Mouse (Mus musculus) thymus, postnatal 14 days (tissue): ENCODE measurements around the gene Mgat4b.
"Not testable (repeated sequence)": the region's sequence is repeated elsewhere in the genome, so short reads cannot be mapped to it uniquely, and the experiment has no call there.

Experiments used
- DNase-seq: peaks from one replicate; pipeline ENCODE4 v3.0.0; 2021

Mgat4b gene

GRCm38 (mm10) chr11:50210505-50211151 lies at the start of gene Mgat4b, which contains the start of gene Sqstm1:
Gene Mgat4b, plus strand, starts transcription at chr11:50210890.
Gene Sqstm1, minus strand, starts transcription at chr11:50210827.
- peak; percentile 83 for DNase-seq

- DNase-seq, result peak; percentile 58
Measured at GRCm38 (mm10) chr11:50161578-50162304, 48.9 kb upstream of the Mgat4b start.

- no peak for DNase-seq
Measured at GRCm38 (mm10) chr11:50162338-50163050, 48.2 kb upstream of the Mgat4b start.

- no peak for DNase-seq
Measured at GRCm38 (mm10) chr11:50168352-50168751, 42.3 kb upstream of the Mgat4b start.

GRCm38 (mm10) chr11:50174111-50174729 lies 36.5 kb upstream of the Mgat4b start, which contains the start of gene Mrnip:
Gene Mrnip, plus strand, starts transcription at chr11:50174444.
- not testable (repeated sequence) for DNase-seq

GRCm38 (mm10) chr11:50174730-50175187 lies 35.9 kb upstream of the Mgat4b start:
- DNase-seq, result peak; percentile 98

- no peak for DNase-seq
Measured at GRCm38 (mm10) chr11:50176351-50176750, 34.3 kb upstream of the Mgat4b start.

GRCm38 (mm10) chr11:50177111-50177510 lies 33.6 kb upstream of the Mgat4b start:
- no peak for DNase-seq

GRCm38 (mm10) chr11:50178532-50179488 lies 31.9 kb upstream of the Mgat4b start:
- no peak for DNase-seq

GRCm38 (mm10) chr11:50180478-50181231 lies 30.0 kb upstream of the Mgat4b start:
- no peak for DNase-seq

- no peak for DNase-seq
Measured at GRCm38 (mm10) chr11:50182702-50183101, 28.0 kb upstream of the Mgat4b start.

GRCm38 (mm10) chr11:50184788-50185187 lies 25.9 kb upstream of the Mgat4b start:
- DNase-seq, result no peak

- DNase-seq, result no peak
Measured at GRCm38 (mm10) chr11:50188682-50189081, 22.0 kb upstream of the Mgat4b start.

- no peak for DNase-seq
Measured at GRCm38 (mm10) chr11:50190362-50190761, 20.3 kb upstream of the Mgat4b start.

GRCm38 (mm10) chr11:50192278-50192677 lies 18.4 kb upstream of the Mgat4b start:
- no peak for DNase-seq

- DNase-seq, result no peak
Measured at GRCm38 (mm10) chr11:50194070-50194469, 16.6 kb upstream of the Mgat4b start.

- DNase-seq, result no peak
Measured at GRCm38 (mm10) chr11:50194793-50195192, 15.9 kb upstream of the Mgat4b start.

- no peak for DNase-seq
Measured at GRCm38 (mm10) chr11:50197500-50197899, 13.2 kb upstream of the Mgat4b start.

- no peak for DNase-seq
Measured at GRCm38 (mm10) chr11:50198219-50198846, 12.4 kb upstream of the Mgat4b start.

- DNase-seq, result no peak
Measured at GRCm38 (mm10) chr11:50198916-50199315, 11.8 kb upstream of the Mgat4b start.

GRCm38 (mm10) chr11:50200613-50201012 lies 10.1 kb upstream of the Mgat4b start:
- no peak for DNase-seq
